Mouse (Mus musculus) embryonic fibroblast, embryonic 13.5 days (primary cell): Measurements from ENCODE around the gene Nav2.

Experiments used
- CTCF ChIP-seq: IDR thresholded peaks from 2 replicates; pipeline ENCODE4 v1.5.1; 2011; ENCODE audit warnings: mild to moderate bottlenecking, control low read depth, low read length, moderate library complexity, borderline replicate concordance; ENCODE audit not compliant: insufficient read depth
- POLR2A ChIP-seq: IDR thresholded peaks from 2 replicates; pipeline ENCODE4 v1.6.1; 2011; ENCODE audit warnings: low read depth, mild to moderate bottlenecking, control low read depth, low read length, moderate library complexity

DNA sequence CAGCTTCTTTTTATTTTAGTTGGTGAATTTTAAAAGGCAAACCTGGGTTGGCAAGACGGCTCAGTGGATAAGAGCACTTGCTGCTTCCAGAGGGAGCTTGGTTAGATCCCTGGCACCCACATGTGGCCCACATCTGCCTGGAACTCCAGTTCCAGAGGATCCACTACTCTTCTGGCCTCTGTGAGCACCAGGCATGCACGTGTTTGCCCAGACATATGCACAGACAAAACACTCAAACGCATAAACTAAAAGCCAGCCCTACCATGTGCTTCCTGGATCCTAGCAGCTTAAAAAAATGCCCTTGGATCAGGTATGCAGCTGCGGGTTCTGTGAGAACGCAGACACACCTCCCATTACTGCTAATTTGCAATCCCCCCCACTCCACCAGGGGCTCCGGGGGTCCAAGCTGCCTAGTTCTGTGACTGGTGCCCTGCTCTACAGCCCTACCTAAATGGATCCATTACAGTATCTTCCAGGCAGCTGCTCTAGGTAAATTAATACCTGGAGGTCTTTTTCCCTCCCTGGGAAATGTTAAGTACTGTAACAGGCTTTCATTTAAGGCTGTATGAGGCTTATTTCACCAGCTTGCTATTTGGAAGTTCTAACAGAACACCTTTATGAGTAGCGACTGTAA, 603.4 kb downstream of the Nav2 start:
- no peak for TF ChIP-seq POLR2A
- no peak for TF ChIP-seq CTCF
